Mouse (Mus musculus): ENCODE results near the gene Efcab2. TPM values are rescaled to one million over a fixed set of nuclear protein-coding genes. Genes with fewer than 3 reads are reported as not detected.
"Not testable (repeated sequence)": the region's sequence is repeated elsewhere in the genome, so short reads cannot be mapped to it uniquely, and the experiment has no call there.

Gene Efcab2
- total RNA-seq, 2 experiments from 2014 or later: 1.4 to 2.7 TPM

- no peak for ATAC-seq (replicated peaks; ENCODE audit: low FRiP score, poor library complexity, severe bottlenecking)
These were observed 6.0 kb upstream of the Efcab2 start for GRCm38 (mm10) chr1:178399879-178400278.

- ATAC-seq (replicated peaks; ENCODE audit: low FRiP score, poor library complexity, severe bottlenecking): no peak
These were observed 5.2 kb upstream of the Efcab2 start for GRCm38 (mm10) chr1:178400652-178401051.

DNA sequence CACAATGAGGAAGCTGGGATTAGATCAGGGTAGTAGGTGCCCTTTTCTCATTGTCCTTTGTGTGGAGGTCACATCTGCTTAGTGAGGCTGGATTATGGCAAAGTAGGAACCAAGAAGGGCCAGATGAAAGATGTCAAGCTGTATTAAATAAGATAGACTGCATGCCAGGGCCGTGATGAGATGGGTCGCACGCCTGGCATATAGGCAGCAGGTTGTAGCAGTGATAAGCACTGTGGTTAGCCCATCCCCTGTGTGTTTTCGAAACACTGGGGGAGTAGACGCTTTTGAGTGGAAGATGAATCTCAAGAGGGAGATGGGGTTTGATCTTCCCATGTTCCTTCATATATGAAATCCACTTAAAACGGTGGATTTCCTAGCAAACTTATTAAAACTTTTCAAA lies 3.9 kb upstream of the Efcab2 start:
- peak; percentile 52 for ATAC-seq (replicated peaks; ENCODE audit: low FRiP score, poor library complexity, severe bottlenecking)

- ATAC-seq (replicated peaks; ENCODE audit: low FRiP score, poor library complexity, severe bottlenecking): peak; percentile 82
These were observed 407 bp upstream of the Efcab2 start for GRCm38 (mm10) chr1:178405445-178405911.

- ATAC-seq (replicated peaks; ENCODE audit: low FRiP score, poor library complexity, severe bottlenecking): no peak
These were observed 1.1 kb downstream of the Efcab2 start for GRCm38 (mm10) chr1:178406765-178407645.

- no peak for ATAC-seq (replicated peaks; ENCODE audit: low FRiP score, poor library complexity, severe bottlenecking)
These were observed 1.8 kb downstream of the Efcab2 start for GRCm38 (mm10) chr1:178407651-178408050.

DNA sequence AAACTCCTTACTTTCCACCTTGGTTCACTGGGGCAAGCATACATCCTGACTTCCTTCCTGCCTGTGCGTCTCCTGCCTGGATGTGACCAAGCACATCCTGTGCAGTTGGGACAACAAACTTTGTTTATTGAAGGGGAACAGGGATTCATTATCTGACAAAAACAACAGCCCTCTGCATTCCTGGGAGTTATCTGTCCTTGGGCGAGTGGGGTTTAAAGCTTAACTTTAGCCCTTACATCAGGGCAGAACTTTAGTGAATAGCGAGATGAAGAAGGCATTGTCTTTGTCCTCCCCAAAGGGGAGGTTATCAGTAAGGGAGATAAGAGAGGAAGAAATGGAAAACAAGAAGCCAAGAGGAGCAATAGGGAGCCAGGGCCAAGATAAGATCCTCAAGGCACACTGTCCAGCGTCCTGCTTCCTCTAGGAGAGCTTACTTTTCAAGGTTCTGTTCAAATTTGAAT lies 3.0 kb downstream of the Efcab2 start:
- no peak for ATAC-seq (replicated peaks; ENCODE audit: low FRiP score, poor library complexity, severe bottlenecking)

- not testable (repeated sequence) for ATAC-seq (replicated peaks; ENCODE audit: low FRiP score, poor library complexity, severe bottlenecking)
These were observed 7.5 kb downstream of the Efcab2 start for GRCm38 (mm10) chr1:178413367-178413766.

DNA sequence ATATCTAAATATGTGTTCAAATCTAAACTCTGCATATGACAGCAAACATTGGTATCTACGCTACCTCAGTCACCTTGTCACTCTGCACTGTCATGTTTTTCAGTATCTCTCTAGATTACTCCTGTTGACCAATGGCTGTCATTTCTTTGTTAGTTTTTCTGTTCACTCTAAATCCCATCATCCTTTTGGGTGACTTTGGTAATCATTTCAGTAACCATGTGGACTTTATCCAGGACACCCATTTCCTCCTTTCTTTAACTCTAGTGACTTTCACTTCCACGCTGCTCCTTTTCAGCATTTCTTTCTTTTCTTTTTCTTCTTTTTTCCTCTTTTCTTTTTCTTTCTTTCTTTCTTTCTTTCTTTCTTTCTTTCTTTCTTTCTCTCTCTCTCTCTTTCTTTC lies 13.7 kb downstream of the Efcab2 start:
- no peak for ATAC-seq (replicated peaks; ENCODE audit: low FRiP score, poor library complexity, severe bottlenecking)

DNA sequence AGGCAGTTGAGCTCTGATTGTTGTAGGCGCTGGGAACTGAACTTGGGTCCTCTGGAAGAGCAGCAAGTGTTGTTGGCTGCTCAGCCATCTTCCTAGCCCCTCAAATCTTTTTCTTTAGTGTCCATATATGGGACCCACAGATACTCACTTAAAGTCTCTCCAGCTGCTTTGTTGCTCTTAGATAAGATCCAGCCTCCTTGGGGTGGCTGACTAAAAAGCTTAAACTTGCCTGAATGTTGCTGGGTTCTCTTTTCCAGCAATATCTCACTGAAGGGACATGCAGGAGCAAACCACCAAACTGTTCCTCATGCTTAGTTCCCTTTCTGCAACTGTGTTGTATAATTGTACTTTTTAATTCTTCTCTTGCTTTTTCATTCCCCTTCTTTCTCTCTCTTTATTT lies 17.8 kb downstream of the Efcab2 start:
- ATAC-seq (replicated peaks; ENCODE audit: low FRiP score, poor library complexity, severe bottlenecking): no peak

- ATAC-seq (replicated peaks; ENCODE audit: low FRiP score, poor library complexity, severe bottlenecking): peak; percentile 39; the same call in 1 of the 2 replicates
These were observed 25.9 kb downstream of the Efcab2 start for GRCm38 (mm10) chr1:178431619-178432444.

GRCm38 (mm10) chr1:178433619-178434018 lies 27.7 kb downstream of the Efcab2 start:
- peak; percentile 71 for ATAC-seq (replicated peaks; ENCODE audit: low FRiP score, poor library complexity, severe bottlenecking)

GRCm38 (mm10) chr1:178444407-178444806 lies 38.5 kb downstream of the Efcab2 start:
- no peak for ATAC-seq (replicated peaks; ENCODE audit: low FRiP score, poor library complexity, severe bottlenecking)

GRCm38 (mm10) chr1:178447036-178447435 lies 41.2 kb downstream of the Efcab2 start:
- ATAC-seq (replicated peaks; ENCODE audit: low FRiP score, poor library complexity, severe bottlenecking): no peak

DNA sequence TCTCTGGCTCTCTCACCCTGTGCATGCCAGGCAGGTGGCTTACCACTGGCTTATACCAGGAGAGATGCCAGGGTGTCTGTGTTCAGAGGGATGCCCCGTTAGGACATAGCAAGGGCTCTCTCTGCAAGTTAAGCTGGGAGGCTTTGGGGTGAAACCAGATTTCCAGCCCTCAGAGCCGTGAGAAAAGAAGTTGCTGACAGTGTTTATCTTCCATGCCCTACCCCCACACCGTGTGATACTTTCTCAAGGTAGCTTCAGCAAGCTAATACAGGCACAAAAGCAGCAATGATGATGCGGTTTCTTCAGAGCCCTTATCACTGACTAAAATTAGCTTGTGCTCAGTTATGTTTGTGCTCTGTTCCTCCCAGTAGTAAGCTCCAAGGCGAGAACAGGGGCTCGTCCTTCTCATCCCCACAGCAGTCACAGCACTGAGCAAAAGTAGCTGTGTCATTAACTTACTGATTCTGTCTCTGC lies 42.4 kb downstream of the Efcab2 start:
- peak; percentile 76 for ATAC-seq (replicated peaks; ENCODE audit: low FRiP score, poor library complexity, severe bottlenecking)

DNA sequence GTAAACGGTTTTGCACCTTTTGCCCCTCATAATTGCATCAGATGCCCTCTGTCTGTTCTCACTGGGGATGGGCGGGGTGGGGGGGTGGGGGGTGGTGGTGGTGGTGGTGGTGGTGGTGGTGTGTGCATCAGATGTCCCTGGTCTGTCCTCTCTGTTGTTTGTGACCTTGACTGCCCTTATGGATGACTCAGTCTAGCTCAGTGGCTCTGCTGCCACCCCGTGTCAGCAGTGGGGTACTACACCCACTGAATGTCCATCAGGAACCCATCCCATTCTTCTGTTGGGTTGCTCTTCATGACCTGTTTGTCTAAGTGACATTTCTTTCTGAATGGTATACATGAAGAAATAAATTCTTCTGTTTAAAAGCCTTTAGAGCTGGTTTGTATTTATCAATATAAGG lies 43.3 kb downstream of the Efcab2 start:
- peak; percentile 89 for ATAC-seq (replicated peaks; ENCODE audit: low FRiP score, poor library complexity, severe bottlenecking)

GRCm38 (mm10) chr1:178449933-178450332 lies 44.0 kb downstream of the Efcab2 start:
- no peak for ATAC-seq (replicated peaks; ENCODE audit: low FRiP score, poor library complexity, severe bottlenecking)

DNA sequence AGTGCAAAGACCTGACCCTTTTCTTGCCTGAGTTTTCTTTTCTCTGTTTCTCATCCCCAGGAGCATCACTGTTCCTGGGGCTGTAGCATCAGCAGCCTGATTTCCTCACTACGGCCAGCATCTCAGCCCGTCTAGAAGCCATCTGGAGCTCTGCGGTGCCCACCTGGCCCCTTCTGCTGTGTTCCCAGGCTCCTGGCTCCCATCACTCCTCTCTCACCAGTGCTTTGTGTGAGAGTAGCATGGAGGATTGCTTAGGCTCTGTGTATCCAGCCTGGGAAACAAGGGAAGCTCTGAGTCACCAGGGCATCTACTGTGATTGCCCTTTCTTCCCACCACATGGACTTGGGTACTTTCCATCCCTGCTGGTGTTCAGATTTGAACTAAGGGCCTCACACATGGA lies 48.2 kb downstream of the Efcab2 start:
- no peak for ATAC-seq (replicated peaks; ENCODE audit: low FRiP score, poor library complexity, severe bottlenecking)

DNA sequence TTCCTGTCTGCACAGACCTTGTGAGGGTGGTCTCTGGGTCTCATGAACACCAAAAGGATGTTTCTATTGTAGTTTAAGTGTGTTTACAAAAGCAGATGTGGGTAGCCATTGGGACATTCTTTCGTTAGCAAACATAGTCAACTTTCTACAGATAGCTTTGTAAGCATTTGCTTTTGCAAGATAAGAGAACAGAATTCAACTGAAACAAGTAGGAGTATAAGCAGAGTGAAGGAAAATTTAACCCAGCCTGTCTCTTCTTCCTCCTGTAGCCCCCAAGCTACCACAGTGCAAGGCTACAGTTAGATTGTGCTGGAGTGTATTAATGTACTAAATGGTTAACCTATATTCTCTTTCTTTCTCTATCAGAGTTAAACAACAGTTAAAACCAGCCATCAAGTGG lies 49.2 kb downstream of the Efcab2 start:
- ATAC-seq (replicated peaks; ENCODE audit: low FRiP score, poor library complexity, severe bottlenecking): no peak

- no peak for ATAC-seq (replicated peaks; ENCODE audit: low FRiP score, poor library complexity, severe bottlenecking)
These were observed 52.1 kb downstream of the Efcab2 start for GRCm38 (mm10) chr1:178458029-178458428.
